Mouse (Mus musculus) 3134 (cell line): Measurements from ENCODE around the gene Grk6.

Experiments
- DNase-seq: peaks from one replicate; pipeline ENCODE4 v3.0.0-alpha.2; 2011; ENCODE audit warnings: low spot score; ENCODE audit not compliant: insufficient read length; ENCODE audit errors: extremely low read depth

Gene Grk6

GRCm38 (mm10) chr13:55483071-55483470 is 38.2 kb downstream of the Grk6 start:
- DNase-seq, result no peak

GRCm38 (mm10) chr13:55483593-55483992 is 38.7 kb downstream of the Grk6 start:
- DNase-seq, result no peak

GRCm38 (mm10) chr13:55484520-55485088 is 39.7 kb downstream of the Grk6 start:
- no peak for DNase-seq

- no peak for DNase-seq
These were observed 41.3 kb downstream of the Grk6 start for GRCm38 (mm10) chr13:55486029-55486794.

- DNase-seq, result no peak
These were observed 42.2 kb downstream of the Grk6 start for GRCm38 (mm10) chr13:55486916-55487577.

GRCm38 (mm10) chr13:55487578-55488498 is 43.0 kb downstream of the Grk6 start, which contains the start of gene Dbn1:
Dbn1 (minus strand) TSS chr13:55488111.
- no peak for DNase-seq

GRCm38 (mm10) chr13:55494257-55494656 is 49.4 kb downstream of the Grk6 start:
- no peak for DNase-seq

GRCm38 (mm10) chr13:55494883-55495621 is 50.2 kb downstream of the Grk6 start:
- no peak for DNase-seq

- no peak for DNase-seq
These were observed 50.8 kb downstream of the Grk6 start for GRCm38 (mm10) chr13:55495702-55496101.

- DNase-seq, result no peak
These were observed 51.8 kb downstream of the Grk6 start for GRCm38 (mm10) chr13:55496661-55497060.

- DNase-seq, result no peak
These were observed 54.0 kb downstream of the Grk6 start for GRCm38 (mm10) chr13:55498906-55499305.

- no peak for DNase-seq
These were observed 55.7 kb downstream of the Grk6 start for GRCm38 (mm10) chr13:55500575-55500974.

- no peak for DNase-seq
These were observed 57.5 kb downstream of the Grk6 start for GRCm38 (mm10) chr13:55502405-55502804.

GRCm38 (mm10) chr13:55504390-55504789 is 59.5 kb downstream of the Grk6 start:
- DNase-seq, result no peak

GRCm38 (mm10) chr13:55505810-55506209 is 60.9 kb downstream of the Grk6 start:
- no peak for DNase-seq

- no peak for DNase-seq
These were observed 61.8 kb downstream of the Grk6 start for GRCm38 (mm10) chr13:55506697-55507096.

GRCm38 (mm10) chr13:55507877-55508276 is 63.0 kb downstream of the Grk6 start:
- DNase-seq, result no peak

GRCm38 (mm10) chr13:55508531-55508930 is 63.7 kb downstream of the Grk6 start:
- DNase-seq, result no peak

- DNase-seq, result no peak
These were observed 65.4 kb downstream of the Grk6 start for GRCm38 (mm10) chr13:55510332-55510667.
